Mouse (Mus musculus): ENCODE data around the gene Ntn1.

Ntn1 gene

DNA sequence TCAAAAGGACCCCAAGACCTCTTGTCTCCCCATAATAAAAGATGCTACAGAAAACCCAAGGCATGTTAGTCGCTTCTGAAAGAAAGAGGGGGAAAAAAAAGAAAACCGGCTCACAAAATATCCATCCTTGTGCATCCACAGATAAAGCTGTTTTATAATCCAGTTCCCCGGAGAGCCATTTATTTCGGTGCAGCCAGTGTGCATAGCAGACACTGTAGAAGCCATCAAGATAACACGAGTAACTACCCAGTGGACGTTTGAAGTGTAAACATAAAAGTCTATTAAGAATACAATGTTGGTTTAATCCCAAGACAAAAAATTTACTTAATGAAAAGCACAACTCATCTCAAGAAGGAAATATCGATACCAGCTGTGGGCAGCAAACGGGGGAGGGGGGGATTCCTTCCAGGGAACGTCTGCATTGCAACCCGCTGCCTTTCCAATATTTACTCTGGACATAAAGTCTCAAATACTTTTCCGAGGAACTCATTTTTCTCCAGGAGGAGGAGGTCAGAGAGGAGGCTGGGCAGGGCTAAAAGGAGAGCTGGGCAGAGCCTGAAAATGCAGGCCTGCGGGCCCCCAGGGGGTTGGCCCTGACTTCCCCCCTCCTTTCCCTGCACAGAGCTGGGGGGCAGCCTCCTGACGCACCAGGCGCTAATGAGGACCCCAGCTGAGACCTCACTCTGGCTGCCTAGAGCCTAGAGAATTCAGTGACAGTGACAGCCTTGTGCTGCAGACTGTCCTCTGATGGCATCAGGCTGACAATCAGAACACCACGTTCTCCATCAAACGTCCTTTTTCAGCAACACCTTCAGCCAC lies 21.5 kb downstream of the Ntn1 start:
- no peak for DNase-seq

- no peak for DNase-seq
Measured at GRCm38 (mm10) chr11:68378419-68378818, 22.2 kb downstream of the Ntn1 start.

DNA sequence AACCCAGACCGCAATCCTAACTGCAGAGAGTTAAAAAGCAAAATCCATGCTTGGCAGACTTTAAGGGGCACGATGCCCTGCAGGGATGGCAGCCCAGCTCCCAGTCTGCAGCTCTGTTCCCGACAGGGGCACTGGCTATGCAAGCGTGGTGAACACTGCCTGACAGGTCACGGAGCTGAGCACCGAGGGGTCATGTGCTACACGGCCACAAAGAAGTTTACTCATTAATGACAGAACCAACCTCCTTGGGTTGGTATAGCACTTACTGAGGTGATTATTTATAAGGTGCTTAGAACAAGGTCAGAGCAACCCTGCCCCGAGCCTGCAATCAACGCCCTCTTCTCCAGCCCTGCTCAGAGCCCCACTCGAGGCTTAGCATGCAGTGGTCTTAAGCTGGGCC lies 27.5 kb downstream of the Ntn1 start:
- no peak for DNase-seq

DNA sequence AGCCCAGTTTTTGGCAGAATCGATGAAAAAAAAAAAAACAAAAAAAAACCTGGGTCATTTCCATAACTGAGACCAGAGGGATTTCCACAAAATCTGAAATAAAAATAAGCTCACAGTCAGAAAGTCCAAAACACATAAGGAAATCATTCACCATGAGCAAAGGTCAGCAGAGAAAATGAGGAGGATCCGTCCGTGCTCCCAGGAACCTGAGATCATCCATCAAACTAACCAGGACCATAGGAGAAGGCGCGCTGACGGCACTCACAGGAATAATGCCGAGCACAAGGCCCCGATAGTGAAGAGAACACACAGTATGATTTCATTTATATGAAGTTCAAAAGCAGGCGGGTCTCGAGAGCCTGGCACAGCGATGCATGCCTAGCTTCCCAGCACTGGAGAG lies 29.0 kb downstream of the Ntn1 start:
- DNase-seq, result no peak

GRCm38 (mm10) chr11:68356901-68357300 lies 43.7 kb downstream of the Ntn1 start:
- DNase-seq, result no peak

GRCm38 (mm10) chr11:68355561-68355960 lies 45.1 kb downstream of the Ntn1 start:
- DNase-seq, result peak; percentile 28

DNA sequence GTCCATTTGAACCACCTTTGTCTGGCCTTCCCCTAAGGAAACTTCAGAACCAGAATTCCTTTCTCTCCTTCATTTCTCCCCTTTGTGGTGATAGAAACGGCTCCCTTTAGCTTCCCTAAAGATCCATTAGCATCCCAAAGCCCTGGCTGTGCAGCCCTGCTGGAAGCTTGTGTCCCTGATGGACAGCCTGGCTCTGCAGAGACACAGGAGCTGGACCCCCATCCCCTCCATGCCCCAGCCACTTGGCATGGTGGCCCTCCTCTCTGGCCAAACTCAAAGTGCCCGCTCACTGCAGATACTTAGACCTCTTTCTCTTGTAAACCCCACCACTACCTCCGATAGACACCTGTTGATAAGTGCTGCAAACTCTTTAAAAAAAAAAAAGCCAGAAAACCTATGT lies 45.8 kb downstream of the Ntn1 start:
- DNase-seq, result no peak

DNA sequence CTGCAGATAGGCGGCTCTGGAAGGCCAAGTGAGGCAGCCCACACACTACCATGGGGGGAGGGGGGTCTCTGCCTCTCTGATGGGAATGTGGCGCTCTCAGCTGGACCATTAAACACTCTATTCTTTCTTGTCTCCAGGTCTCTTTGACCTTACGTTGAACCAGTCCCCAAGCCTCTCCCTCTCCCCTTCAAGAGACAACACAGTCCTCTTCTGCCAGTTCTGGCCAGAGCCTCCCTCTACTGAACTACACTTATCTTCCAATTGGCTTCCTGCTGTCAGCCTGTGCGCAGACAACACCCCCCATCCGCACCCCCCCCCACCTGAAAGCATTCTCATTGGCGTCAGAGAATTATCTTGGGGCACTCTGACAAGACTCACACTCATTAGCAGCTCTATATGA lies 48.4 kb downstream of the Ntn1 start:
- no peak for DNase-seq

DNA sequence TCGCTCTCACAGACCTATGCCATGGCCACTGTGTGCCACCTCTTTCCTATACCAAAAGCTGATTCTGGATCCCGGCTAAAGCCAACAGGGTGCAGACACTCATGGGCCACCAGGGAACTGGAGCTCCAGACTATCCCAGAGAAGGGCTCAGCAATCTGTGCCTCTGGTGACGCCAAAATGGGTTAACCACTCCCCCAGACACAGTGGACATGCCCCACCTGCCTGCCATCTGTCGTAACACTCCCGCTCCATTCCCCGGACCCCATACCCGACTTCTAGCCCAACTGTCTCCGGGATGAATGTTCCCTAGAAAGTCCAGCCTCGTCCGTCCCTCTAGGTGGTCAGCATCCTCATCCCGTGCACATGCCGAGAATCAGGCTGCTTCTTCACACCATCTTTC lies 51.8 kb downstream of the Ntn1 start:
- DNase-seq, result no peak

- no peak for DNase-seq
Measured at GRCm38 (mm10) chr11:68348083-68348482, 52.5 kb downstream of the Ntn1 start.

DNA sequence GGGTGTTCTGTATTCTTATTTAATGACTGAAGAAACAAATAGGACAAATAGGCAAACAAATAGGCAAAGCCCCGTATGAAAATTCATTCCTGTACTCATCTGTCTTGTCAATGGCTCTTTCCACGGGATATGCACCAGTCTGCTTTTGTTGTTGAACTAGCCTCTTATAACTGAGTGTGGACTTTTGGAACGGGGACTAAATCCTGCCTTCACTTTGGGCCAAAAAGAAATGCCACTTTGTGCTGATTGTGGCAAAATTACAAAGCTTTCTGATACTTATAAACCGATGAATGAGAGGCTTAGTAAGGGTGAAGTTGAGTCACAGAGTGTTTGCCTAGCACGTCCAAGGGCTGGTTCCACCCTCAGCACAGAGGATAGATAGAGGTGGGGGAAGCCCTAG lies 53.1 kb downstream of the Ntn1 start:
- DNase-seq, result no peak

DNA sequence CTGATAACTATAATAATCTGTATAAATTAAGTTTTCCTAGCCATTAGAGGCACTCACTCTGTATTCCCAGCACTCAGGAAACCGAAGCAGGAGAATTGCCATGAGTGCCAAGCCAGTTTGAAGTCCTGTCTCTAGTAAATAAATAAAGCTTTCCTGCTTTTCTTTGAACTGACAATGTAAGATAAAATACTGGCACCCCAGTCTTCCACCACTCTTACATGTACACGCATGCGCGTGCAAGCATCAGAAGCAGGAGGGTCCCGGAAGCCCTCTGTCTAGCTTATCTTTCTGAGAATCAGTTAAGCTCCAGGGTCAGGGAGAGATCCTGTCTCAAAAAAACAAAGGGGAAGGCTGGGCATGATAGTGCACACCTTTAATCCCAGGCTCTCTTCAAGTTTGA lies 54.5 kb downstream of the Ntn1 start:
- no peak for DNase-seq

- no peak for DNase-seq
Measured at GRCm38 (mm10) chr11:68344221-68344620, 56.4 kb downstream of the Ntn1 start.

DNA sequence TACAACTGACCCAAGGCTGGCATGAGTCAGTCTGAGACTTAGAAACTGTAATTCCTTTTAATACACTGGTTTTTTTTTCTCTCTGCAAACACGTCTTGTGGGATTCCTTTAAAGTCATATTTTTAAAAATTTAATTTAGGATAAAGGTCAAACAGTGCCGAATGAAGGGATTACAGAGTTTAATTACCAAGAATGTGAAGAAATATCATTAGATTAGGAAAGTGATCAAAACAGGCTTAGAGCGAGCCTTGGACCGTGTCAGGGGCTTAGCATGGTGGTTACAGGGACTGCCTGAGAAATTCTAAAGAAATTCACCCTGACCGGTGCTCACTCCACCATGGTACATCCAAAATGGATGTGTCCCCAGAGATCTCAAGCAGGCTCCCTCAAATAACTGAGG lies 57.9 kb downstream of the Ntn1 start:
- DNase-seq, result no peak

GRCm38 (mm10) chr11:68342003-68342400 lies 58.6 kb downstream of the Ntn1 start:
- no peak for DNase-seq

DNA sequence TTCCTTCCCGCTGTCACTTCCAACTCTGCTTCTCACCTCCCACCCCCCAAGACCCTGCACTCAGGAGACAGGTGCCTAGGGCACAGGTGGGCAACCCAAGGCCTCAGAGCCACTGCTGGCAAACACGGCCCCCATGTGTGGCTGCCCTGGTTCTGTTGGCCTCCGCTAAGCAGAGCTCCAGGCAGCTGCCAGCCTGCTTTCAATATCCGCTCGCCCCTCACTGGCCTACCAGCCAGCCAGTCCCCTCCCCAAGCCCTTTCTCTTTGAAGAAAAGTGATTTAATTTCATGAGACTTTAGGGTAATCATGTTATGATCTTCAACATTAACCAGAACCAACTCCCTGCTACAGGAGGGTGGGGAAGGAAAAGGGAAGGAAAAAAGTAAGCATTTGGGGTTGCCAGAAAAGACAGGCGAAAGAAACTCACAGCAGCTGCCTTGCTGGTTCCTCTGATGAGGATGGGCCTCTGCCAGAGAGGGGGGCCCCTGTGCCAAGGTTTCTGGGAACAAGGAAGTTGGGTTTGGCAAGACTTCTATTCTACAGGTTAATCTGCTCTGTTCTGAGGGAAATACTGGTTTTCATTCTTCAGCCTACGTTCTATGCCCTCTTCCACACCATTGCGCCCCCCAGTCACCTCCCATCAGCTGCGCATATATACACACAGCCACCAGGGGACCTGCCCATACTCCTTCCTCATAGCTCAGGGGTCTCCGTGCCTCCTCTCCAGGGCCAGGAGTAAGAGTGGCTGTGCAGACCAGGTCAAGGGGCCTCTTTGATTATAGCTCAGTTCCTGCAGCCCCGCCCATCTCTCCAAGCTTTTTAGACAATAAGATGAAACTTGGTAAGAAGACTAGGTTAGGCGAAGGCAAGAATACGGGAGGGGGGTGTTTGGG lies 59.3 kb downstream of the Ntn1 start:
- no peak for DNase-seq

DNA sequence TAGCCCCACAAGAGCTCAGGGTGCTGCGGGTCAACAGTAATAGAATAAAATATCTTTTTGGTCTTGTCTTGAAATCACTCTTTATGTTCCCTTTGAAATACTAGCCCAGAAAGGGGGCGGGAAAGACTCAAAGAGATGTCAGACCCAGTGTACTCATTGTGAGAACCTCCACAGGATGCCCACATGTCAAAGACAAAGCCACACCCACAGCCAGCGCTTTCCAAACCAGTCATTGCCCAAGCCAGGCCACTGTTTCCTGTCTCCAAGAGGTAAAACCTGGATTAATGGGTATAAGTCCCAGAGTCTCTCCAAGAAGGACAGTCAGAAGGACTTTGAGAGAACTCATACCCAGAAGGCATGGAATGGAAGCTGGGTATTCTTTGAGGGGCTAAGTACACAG lies 60.3 kb downstream of the Ntn1 start:
- no peak for DNase-seq

DNA sequence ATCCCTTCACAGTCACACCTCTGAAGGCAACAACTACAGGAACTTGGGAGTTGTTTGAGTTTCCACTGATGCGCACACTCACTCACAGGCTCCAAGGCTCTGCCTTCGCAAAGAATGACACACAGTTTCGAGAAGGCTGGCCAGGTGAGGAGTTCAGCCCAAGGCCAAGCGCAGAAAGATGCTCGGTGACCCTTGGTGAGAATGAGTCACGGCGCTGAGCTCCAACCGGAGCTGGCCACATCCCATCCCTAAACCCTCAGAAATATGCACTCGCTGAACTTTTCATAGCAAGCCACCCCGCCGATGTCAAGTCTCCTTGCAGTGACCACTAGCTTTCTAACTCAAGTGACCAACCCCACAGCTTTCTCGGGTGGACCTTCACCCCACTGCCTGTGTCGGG lies 60.8 kb downstream of the Ntn1 start:
- no peak for DNase-seq

DNA sequence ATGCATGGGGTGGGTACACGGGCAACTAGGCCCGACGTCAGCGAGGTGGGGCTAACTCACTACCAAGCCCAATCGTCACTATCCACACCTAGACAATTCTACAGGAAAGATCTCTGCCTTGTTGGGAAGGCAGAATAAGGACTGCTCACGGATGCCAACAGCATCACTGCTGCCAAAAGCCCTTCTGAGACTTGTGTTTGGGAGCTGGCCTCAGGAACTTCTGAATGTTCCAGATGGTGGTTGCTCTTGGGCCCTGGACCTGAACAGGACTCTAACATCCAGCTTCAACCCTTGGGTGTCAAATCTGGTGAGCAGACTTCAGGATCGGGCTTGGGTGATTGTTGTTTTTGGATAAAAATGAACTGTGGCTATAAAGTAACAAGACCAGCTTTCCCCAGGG lies 61.3 kb downstream of the Ntn1 start:
- DNase-seq, result no peak

DNA sequence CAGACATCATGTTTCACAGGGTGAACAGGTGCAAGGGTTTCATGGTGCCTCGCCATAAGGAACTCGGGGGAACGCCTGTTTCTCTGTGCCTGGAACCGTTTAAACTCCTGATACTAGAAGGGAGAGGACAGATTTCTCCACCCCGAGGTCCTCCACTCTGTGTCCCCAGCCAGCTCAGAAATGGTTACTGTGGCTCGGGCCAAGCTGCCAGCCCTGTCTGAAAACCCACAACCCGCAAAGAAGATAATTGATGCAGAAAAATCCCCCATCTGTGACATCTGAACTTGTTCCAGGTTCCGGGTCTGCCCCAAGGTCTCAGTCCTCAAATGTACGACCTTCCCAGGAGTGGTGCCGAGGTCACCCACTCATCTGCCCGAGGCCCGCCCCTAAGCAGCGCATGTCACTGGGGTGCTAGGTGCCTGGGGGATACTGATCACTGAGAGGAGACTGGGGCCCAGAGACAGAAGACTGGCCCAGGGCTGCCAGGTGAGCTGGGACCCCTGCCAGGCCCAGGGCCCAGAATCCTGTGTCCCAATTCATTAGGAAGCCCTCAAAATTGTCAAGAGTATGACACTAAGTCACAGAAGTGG lies 68.9 kb downstream of the Ntn1 start:
- peak; percentile 46 for DNase-seq

GRCm38 (mm10) chr11:68331117-68331437 lies 69.5 kb downstream of the Ntn1 start:
- DNase-seq, result no peak

- DNase-seq, result peak; percentile 35
Measured at GRCm38 (mm10) chr11:68330398-68331116, 70.1 kb downstream of the Ntn1 start.

GRCm38 (mm10) chr11:68324863-68325262 lies 75.8 kb downstream of the Ntn1 start:
- no peak for DNase-seq
